Mouse (Mus musculus) kidney, adult 2 months (tissue): ENCODE measurements around the gene Sgf29.

ENCODE experiments used
- CTCF ChIP-seq: fragments of 200-500 bp; conservative IDR thresholded peaks from 2 replicates; pipeline ENCODE4 v1.5.1; 2011; ENCODE audit warnings: low read depth, mild to moderate bottlenecking, control low read depth, low read length, moderate library complexity, mixed read lengths; ENCODE audit not compliant: insufficient read depth, insufficient read length
- POLR2A ChIP-seq: fragments of 200-500 bp; IDR thresholded peaks from one replicate; pipeline ENCODE4 v1.6.1; 2011; ENCODE audit warnings: low read depth, low read length, control low read depth

GRCm38 (mm10) chr7:126650852-126651251 is 1.7 kb downstream of the Sgf29 start:
- TF ChIP-seq CTCF (no peak), POLR2A (no peak)
